Mouse (Mus musculus) heart, embryonic 16.5 days (tissue): ENCODE measurements at regions not wholly inside any gene's neighbourhood (a gene's known extent, or its start where the extent isn't known, plus 50 kb on each side); places are given as distances from the start of the nearest gene placed in this dataset.
A peak's percentile ranks its signal among the peaks of the same experiment; 100 is the strongest.

Experiments
- ATAC-seq: fragments of 200-750 bp; cut with Nextera tagmentation; replicated peaks from 2 replicates; pipeline ENCODE4 v1.8.0; 2017; ENCODE audit warnings: moderate number of reproducible peaks; ENCODE audit not compliant: insufficient read depth, low FRiP score; ENCODE audit errors: extremely low read depth
- H3K27ac ChIP-seq: fragments of 300-500 bp; sonication (generic); 2 replicates; pipeline ENCODE4 v1.5.1; 2014; ENCODE audit warnings: mild to moderate bottlenecking, low read length, control low read depth, moderate library complexity
- H3K27me3 ChIP-seq: fragments of 300-500 bp; sonication (generic); 2 replicates; pipeline ENCODE4 v1.6.1; 2014; ENCODE audit warnings: low read length, mixed read lengths; ENCODE audit not compliant: control insufficient read depth, insufficient read depth
- H3K36me3 ChIP-seq: fragments of 300-500 bp; sonication (generic); 2 replicates; pipeline ENCODE4 v1.6.1; 2014; ENCODE audit not compliant: control insufficient read depth, insufficient read depth
- H3K4me1 ChIP-seq: fragments of 300-500 bp; sonication (generic); 2 replicates; pipeline ENCODE4 v1.6.1; 2014; ENCODE audit warnings: low read length, mixed read lengths; ENCODE audit not compliant: control insufficient read depth, insufficient read depth
- H3K4me2 ChIP-seq: fragments of 300-500 bp; sonication (generic); 2 replicates; pipeline ENCODE4 v1.6.1; 2014; ENCODE audit warnings: low read depth, mild to moderate bottlenecking, control low read depth, low read length
- H3K4me3 ChIP-seq: fragments of 300-500 bp; sonication (generic); 2 replicates; pipeline ENCODE4 v1.5.1; 2014; ENCODE audit warnings: mild to moderate bottlenecking, control low read depth, low read length
- H3K9ac ChIP-seq: fragments of 300-500 bp; sonication (generic); 2 replicates; pipeline ENCODE4 v1.6.1; 2014; ENCODE audit warnings: low read length, control low read depth
- H3K9me3 ChIP-seq: fragments of 300-500 bp; sonication (generic); replicated peaks from 2 replicates; pipeline ENCODE4 v1.6.1; 2016; ENCODE audit warnings: low read length; ENCODE audit not compliant: control insufficient read depth
- WGBS: fragments of 180-500 bp; shearing (Covaris S2); extraction: QIAGEN DNeasy Blood & Tissue Kit; methylation state at CpG from one replicate; pipeline ENCODE4 v1.1.7; 2014; 5-methylcytosine and 5-hydroxymethylcytosine counted together

DNA sequence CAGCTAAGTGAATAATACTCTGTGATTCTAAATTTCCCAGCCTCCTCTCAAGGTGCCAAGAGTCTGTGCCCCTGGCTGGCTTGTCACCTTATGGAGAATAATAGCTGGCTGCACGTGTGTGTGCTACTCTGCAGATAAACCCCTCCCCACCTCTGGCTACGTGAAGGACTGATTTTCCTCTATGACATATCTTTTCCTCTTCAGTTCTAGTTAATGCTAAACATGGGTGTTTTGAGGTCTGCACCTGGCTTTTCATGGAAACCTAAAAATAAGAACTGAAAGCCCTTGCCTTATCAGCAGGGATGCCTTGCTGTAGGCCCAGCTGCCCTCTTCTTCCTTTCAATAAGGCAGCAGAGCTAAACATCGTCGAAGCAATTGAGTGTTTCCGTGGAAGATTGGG lies 321.5 kb downstream of the Gadd45g start:
- no peak for ATAC-seq
- Histone ChIP-seq H3K27ac (no peak overlapping the region), H3K9me3 (no peaks in the 10 kb centered on the region), H3K9ac (no peak overlapping the region), H3K4me2 (no peak overlapping the region), H3K36me3 (no peaks in the 10 kb centered on the region), H3K27me3 (no peaks in the 10 kb centered on the region), H3K4me3 (no peak overlapping the region), H3K4me1 (no peaks in the 10 kb centered on the region)
- 45% methylated on average over 5 of the region's 5 CpGs for WGBS

DNA sequence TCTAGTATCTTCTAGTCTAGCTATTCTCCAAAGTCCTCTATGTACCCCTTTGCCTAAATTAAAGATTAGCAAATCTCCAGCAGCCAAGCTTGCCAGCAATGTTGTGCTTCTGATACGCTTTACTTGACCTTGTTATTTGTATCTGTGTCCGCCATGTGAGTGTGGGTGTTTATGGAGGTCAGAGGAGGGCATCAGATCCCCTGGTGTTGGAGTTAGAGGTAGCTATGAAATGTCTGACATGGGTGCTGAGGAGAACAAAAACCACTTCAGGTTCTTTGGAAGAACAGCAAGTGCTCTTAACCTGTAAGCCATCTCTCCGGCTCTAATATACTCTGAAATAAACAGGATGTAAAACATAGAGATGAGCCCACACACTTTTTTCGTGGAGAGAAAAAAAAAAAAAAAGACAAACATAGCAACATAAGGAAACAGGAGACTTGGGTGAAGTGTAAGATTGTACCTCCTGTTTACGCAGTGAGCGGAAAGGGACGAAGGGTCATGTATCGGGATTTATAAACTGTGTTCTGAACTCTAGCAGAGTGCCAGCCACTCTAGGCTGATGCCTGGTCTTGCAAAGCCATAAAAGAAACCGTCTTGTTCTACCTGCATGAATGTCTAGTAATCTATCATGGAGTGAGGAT lies 326.3 kb downstream of the Gadd45g start:
- Histone ChIP-seq H3K4me2 (no peak overlapping the region), H3K27me3 (no peaks in the 10 kb centered on the region)
- no peak for ATAC-seq

GRCm38 (mm10) chr13:52175665-52176064 lies 329.2 kb downstream of the Gadd45g start:
- Histone ChIP-seq H3K4me3 (no peak overlapping the region), H3K27ac (no peak overlapping the region), H3K27me3 (no peaks in the 10 kb centered on the region), H3K9ac (no peak overlapping the region), H3K4me1 (no peaks in the 10 kb centered on the region), H3K9me3 (no peaks in the 10 kb centered on the region), H3K4me2 (no peak overlapping the region), H3K36me3 (no peaks in the 10 kb centered on the region)
- no peak for ATAC-seq
- WGBS = 66% methylated on average over 2 of the region's 2 CpGs

More for the DNA sequence above, 326.3 kb downstream of the Gadd45g start:
- Histone ChIP-seq H3K9ac (no peak overlapping the region), H3K27ac (no peak overlapping the region), H3K36me3 (no peaks in the 10 kb centered on the region), H3K4me1 (no peaks in the 10 kb centered on the region), H3K4me3 (no peak overlapping the region), H3K9me3 (no peaks in the 10 kb centered on the region)
- 74% methylated on average over 9 of the region's 9 CpGs for WGBS

DNA sequence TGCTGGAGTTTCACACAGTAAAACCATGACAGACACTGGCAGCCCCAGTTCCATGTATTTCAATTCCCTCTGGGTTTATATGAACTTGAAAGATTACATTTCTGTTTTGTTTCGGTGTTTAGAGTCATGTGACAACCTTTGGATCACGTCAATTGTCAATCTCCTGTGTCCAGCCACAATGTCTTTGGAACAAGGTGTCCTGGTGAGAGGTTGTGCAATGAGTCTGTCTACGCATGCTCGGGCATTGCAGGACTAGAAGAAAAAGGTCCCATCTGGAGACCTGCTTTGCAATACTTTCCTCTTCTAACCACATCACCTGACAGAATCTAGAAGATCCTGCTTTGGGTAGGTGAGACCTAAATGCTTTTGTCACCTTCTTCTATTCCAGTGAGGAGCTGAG lies 333.5 kb downstream of the Gadd45g start:
- no peak overlapping the region for H3K4me3 ChIP-seq

DNA sequence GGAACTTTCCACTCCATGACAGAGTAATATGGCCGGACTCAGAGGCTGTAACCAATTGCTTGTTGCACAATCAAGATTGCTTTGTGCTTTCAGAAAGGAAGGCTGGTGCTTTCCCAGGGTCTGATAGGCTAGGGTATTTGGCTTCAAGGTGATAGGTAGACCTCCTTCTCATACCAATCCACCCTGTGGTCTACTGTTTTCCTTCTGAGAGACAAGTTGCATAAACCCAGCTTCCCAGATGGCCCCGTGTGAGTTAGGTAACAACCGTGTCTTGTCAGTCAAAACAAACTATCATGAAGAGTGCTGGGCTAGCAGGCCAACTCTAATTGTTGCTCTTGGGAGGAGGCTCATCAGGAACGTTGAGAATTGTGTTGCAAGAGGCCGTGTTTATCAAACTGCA lies 337.2 kb downstream of the Gadd45g start:
- Histone ChIP-seq H3K27ac (no peak overlapping the region), H3K9me3 (no peaks in the 10 kb centered on the region), H3K4me1 (peaks cover 3% of the 10 kb centered on the region), H3K36me3 (no peaks in the 10 kb centered on the region), H3K9ac (no peak overlapping the region), H3K4me3 (no peak overlapping the region), H3K27me3 (no peaks in the 10 kb centered on the region), H3K4me2 (no peak overlapping the region)
- no peak for ATAC-seq
- 71% methylated on average over 5 of the region's 5 CpGs for WGBS

More for the DNA sequence above, 333.5 kb downstream of the Gadd45g start:
- Histone ChIP-seq H3K27me3 (no peaks in the 10 kb centered on the region), H3K4me2 (no peak overlapping the region), H3K9ac (no peak overlapping the region), H3K9me3 (no peaks in the 10 kb centered on the region), H3K4me1 (no peaks in the 10 kb centered on the region), H3K36me3 (no peaks in the 10 kb centered on the region), H3K27ac (no peak overlapping the region)
- no peak for ATAC-seq
- WGBS = 75% methylated on average over 4 of the region's 4 CpGs

DNA sequence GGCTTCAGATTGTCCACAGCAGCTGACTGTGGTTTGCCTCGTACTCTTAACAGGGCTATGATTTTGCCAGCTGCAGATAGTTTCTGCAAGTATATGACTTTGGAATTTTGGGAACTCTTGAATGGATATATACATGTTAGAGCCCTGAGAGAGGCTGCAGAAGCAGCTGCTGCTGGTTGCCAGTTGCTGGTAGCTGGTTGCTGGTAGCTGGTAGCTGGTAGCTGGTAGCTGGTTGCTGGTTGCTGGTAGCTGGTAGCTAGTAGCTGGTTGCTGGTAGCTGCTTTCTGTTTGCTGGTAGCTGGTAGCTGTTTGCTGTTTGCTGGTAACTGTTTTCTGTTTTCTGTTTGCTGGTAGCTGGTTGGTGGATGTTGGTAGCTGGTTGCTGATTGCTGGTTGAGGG lies 339.1 kb downstream of the Gadd45g start:
- no peaks in the 10 kb centered on the region for H3K36me3 ChIP-seq
- H3K9me3 ChIP-seq = no peaks in the 10 kb centered on the region
- H3K9ac ChIP-seq = no peak overlapping the region
- peaks cover 15% of the 10 kb centered on the region for H3K4me1 ChIP-seq
- H3K27ac ChIP-seq = no peak overlapping the region
- no peaks in the 10 kb centered on the region for H3K27me3 ChIP-seq
- ATAC-seq = no peak
- 69% methylated on average over 1 of the region's 1 CpGs for WGBS
- no peak overlapping the region for H3K4me2 ChIP-seq
- no peak overlapping the region for H3K4me3 ChIP-seq

DNA sequence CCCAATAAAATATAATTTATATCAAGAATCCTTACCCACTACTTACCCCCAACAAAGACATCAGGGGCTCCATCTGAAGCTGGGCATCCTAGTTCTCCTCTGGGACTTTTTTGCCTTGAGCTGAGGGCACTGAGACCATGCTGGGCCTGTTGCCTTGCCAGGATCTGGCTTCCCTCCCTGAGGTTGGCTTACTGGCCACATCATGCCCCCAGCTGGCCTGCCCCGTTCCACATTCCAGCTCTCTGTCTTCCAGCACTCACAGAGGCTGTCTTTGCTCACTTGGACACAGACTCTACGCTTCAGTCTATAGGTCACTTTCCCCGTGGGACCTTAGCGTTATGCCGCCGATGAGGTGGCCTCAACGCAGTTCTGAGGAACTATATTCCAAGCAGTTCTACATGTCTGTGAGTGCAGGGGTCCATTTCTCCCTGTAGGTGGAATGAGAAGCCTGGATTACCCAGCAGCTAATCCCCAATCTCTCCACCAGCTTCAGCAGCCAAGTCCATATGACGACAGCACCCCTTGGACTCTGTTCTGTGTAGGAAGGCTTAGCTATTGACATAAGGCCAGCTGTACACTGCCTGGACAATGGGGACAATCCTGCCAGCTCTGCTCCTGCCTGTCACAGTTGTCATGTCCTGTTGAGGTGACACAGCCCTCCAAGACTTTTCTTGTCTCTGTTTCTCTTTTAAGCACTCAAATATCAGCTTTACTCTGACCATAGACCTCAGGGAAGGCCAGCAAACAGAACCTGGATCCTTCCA lies 341.5 kb downstream of the Gadd45g start:
- no peaks in the 10 kb centered on the region for H3K9me3 ChIP-seq
- H3K4me1 ChIP-seq = peaks cover 15% of the 10 kb centered on the region
- no peak overlapping the region for H3K9ac ChIP-seq
- ATAC-seq = peak; percentile 71; the same call in 1 of the 2 replicates
- H3K4me2 ChIP-seq = no peak overlapping the region
- no peaks in the 10 kb centered on the region for H3K27me3 ChIP-seq
- no peak overlapping the region for H3K27ac ChIP-seq
- H3K36me3 ChIP-seq = no peaks in the 10 kb centered on the region
- no peak overlapping the region for H3K4me3 ChIP-seq
- 77% methylated on average over 8 of the region's 8 CpGs for WGBS

- 70% methylated on average over 2 of the region's 2 CpGs for WGBS
- no peaks in the 10 kb centered on the region for H3K9me3 ChIP-seq
- no peaks in the 10 kb centered on the region for H3K27me3 ChIP-seq
- no peaks in the 10 kb centered on the region for H3K36me3 ChIP-seq
- H3K4me2 ChIP-seq = no peak overlapping the region
- peaks cover 15% of the 10 kb centered on the region for H3K4me1 ChIP-seq
- 0 out of 2 replicates have a peak, but pooled peaks have one; percentile 25 for ATAC-seq
- H3K4me3 ChIP-seq = no peak overlapping the region
- no peak overlapping the region for H3K9ac ChIP-seq
- H3K27ac ChIP-seq = no peak overlapping the region
Measured at GRCm38 (mm10) chr13:52188605-52189003, 342.1 kb downstream of the Gadd45g start.

- no peak overlapping the region for H3K27ac ChIP-seq
- H3K36me3 ChIP-seq = no peaks in the 10 kb centered on the region
- H3K9ac ChIP-seq = no peak overlapping the region
- H3K4me1 ChIP-seq = peaks cover 15% of the 10 kb centered on the region
- no peak overlapping the region for H3K4me3 ChIP-seq
- no peaks in the 10 kb centered on the region for H3K27me3 ChIP-seq
- H3K9me3 ChIP-seq = no peaks in the 10 kb centered on the region
- ATAC-seq = no peak
- whole genome bisulfite sequencing = 51% methylated on average over 10 of the region's 10 CpGs
- H3K4me2 ChIP-seq = no peak overlapping the region
Measured at GRCm38 (mm10) chr13:52189382-52189923, 341.6 kb downstream of the Diras2 start.
